Mouse (Mus musculus): ENCODE measurements around the gene Pcolce2. TPM values are rescaled to one million over a fixed set of nuclear protein-coding genes. Genes with fewer than 3 reads are reported as not detected.

The Pcolce2 gene
- polyA plus RNA-seq, 1 experiment from 2014 or later, result 0.84 TPM

- H3K4me1 ChIP-seq (replicated peaks), result no peaks in the 10 kb centered on the region
- no peak overlapping the region for H3K4me3 ChIP-seq (replicated peaks)
- H3K36me3 ChIP-seq, result no peaks in the 10 kb centered on the region
- no peak overlapping the region for H3K27ac ChIP-seq
- no peak overlapping the region for H3K9ac ChIP-seq
- no peak for ATAC-seq
- H3K9me3 ChIP-seq, result no peaks in the 10 kb centered on the region
- 70% methylated on average over 8 of the region's 8 CpGs for WGBS
- H3K4me2 ChIP-seq (replicated peaks), result no peak overlapping the region
- H3K27me3 ChIP-seq (replicated peaks), result no peaks in the 10 kb centered on the region
Observed at GRCm38 (mm10) chr9:95692823-95693222, 55.4 kb downstream of the Pcolce2 start.

- H3K27me3 ChIP-seq (replicated peaks), result no peaks in the 10 kb centered on the region
- no peaks in the 10 kb centered on the region for H3K9me3 ChIP-seq
- H3K27ac ChIP-seq, result no peak overlapping the region
- H3K9ac ChIP-seq, result no peak overlapping the region
- no peak for ATAC-seq
- no peak overlapping the region for H3K4me3 ChIP-seq (replicated peaks)
- WGBS, result 79% methylated on average over 11 of the region's 11 CpGs
- no peak overlapping the region for H3K4me2 ChIP-seq (replicated peaks)
- no peaks in the 10 kb centered on the region for H3K4me1 ChIP-seq (replicated peaks)
- H3K36me3 ChIP-seq, result no peaks in the 10 kb centered on the region
Observed at GRCm38 (mm10) chr9:95693528-95694100, 56.2 kb downstream of the Pcolce2 start.

GRCm38 (mm10) chr9:95694526-95694925 lies 57.1 kb downstream of the Pcolce2 start:
- H3K4me2 ChIP-seq (replicated peaks), result no peak overlapping the region
- 72% methylated on average over 12 of the region's 12 CpGs for WGBS
- ATAC-seq, result no peak

GRCm38 (mm10) chr9:95695023-95695422 lies 57.6 kb downstream of the Pcolce2 start:
- Histone ChIP-seq H3K9ac (no peak overlapping the region), H3K9me3 (no peaks in the 10 kb centered on the region), H3K36me3 (no peaks in the 10 kb centered on the region), H3K4me3 (replicated peaks) (no peak overlapping the region), H3K27me3 (replicated peaks) (no peaks in the 10 kb centered on the region), H3K27ac (no peak overlapping the region), H3K4me1 (replicated peaks) (no peaks in the 10 kb centered on the region), H3K4me2 (replicated peaks) (no peak overlapping the region)
- WGBS, result 84% methylated on average over 15 of the region's 15 CpGs
- ATAC-seq, result no peak

More at GRCm38 (mm10) chr9:95694526-95694925, 57.1 kb downstream of the Pcolce2 start:
- Histone ChIP-seq H3K36me3 (no peaks in the 10 kb centered on the region), H3K9ac (no peak overlapping the region), H3K27ac (no peak overlapping the region), H3K4me1 (replicated peaks) (no peaks in the 10 kb centered on the region), H3K4me3 (replicated peaks) (no peak overlapping the region), H3K27me3 (replicated peaks) (no peaks in the 10 kb centered on the region), H3K9me3 (no peaks in the 10 kb centered on the region)

- ATAC-seq, result no peak
- H3K36me3 ChIP-seq, result no peaks in the 10 kb centered on the region
- H3K27me3 ChIP-seq (replicated peaks), result no peaks in the 10 kb centered on the region
- no peak overlapping the region for H3K4me3 ChIP-seq (replicated peaks)
- no peak overlapping the region for H3K27ac ChIP-seq
- H3K9me3 ChIP-seq, result no peaks in the 10 kb centered on the region
- no peak overlapping the region for H3K4me2 ChIP-seq (replicated peaks)
- 35% methylated on average over 6 of the region's 6 CpGs for WGBS
- H3K4me1 ChIP-seq (replicated peaks), result no peaks in the 10 kb centered on the region
- no peak overlapping the region for H3K9ac ChIP-seq
Observed at GRCm38 (mm10) chr9:95696581-95696980, 59.2 kb downstream of the Pcolce2 start.

- Histone ChIP-seq H3K4me3 (replicated peaks) (no peak overlapping the region), H3K27me3 (replicated peaks) (no peaks in the 10 kb centered on the region), H3K4me2 (replicated peaks) (no peak overlapping the region), H3K36me3 (no peaks in the 10 kb centered on the region), H3K4me1 (replicated peaks) (no peaks in the 10 kb centered on the region), H3K27ac (no peak overlapping the region), H3K9me3 (no peaks in the 10 kb centered on the region), H3K9ac (no peak overlapping the region)
- no peak for ATAC-seq
- WGBS, result 60% methylated on average over 2 of the region's 2 CpGs
Observed at GRCm38 (mm10) chr9:95697808-95698207, 60.4 kb downstream of the Pcolce2 start.

- no peaks in the 10 kb centered on the region for H3K9me3 ChIP-seq
- no peak for ATAC-seq
- no peak overlapping the region for H3K4me2 ChIP-seq (replicated peaks)
- no peaks in the 10 kb centered on the region for H3K4me1 ChIP-seq (replicated peaks)
- 58% methylated on average over 4 of the region's 4 CpGs for WGBS
- H3K9ac ChIP-seq, result no peak overlapping the region
- no peak overlapping the region for H3K27ac ChIP-seq
- H3K36me3 ChIP-seq, result no peaks in the 10 kb centered on the region
- H3K27me3 ChIP-seq (replicated peaks), result no peaks in the 10 kb centered on the region
- H3K4me3 ChIP-seq (replicated peaks), result no peak overlapping the region
Observed at GRCm38 (mm10) chr9:95699273-95699672, 61.9 kb downstream of the Pcolce2 start.

GRCm38 (mm10) chr9:95704078-95704477 lies 66.7 kb downstream of the Pcolce2 start:
- 89% methylated on average over 3 of the region's 3 CpGs for WGBS
- no peaks in the 10 kb centered on the region for H3K36me3 ChIP-seq
- H3K9ac ChIP-seq, result no peak overlapping the region
- H3K4me2 ChIP-seq (replicated peaks), result no peak overlapping the region
- H3K27ac ChIP-seq, result no peak overlapping the region
- H3K27me3 ChIP-seq (replicated peaks), result no peaks in the 10 kb centered on the region
- no peaks in the 10 kb centered on the region for H3K4me1 ChIP-seq (replicated peaks)
- no peak for ATAC-seq
- no peak overlapping the region for H3K4me3 ChIP-seq (replicated peaks)
- no peaks in the 10 kb centered on the region for H3K9me3 ChIP-seq

GRCm38 (mm10) chr9:95705371-95705770 lies 68.0 kb downstream of the Pcolce2 start:
- H3K36me3 ChIP-seq, result no peaks in the 10 kb centered on the region
- H3K27me3 ChIP-seq (replicated peaks), result no peaks in the 10 kb centered on the region
- no peak overlapping the region for H3K4me2 ChIP-seq (replicated peaks)
- ATAC-seq, result no peak
- no peaks in the 10 kb centered on the region for H3K9me3 ChIP-seq
- no peaks in the 10 kb centered on the region for H3K4me1 ChIP-seq (replicated peaks)
- H3K4me3 ChIP-seq (replicated peaks), result no peak overlapping the region
- H3K27ac ChIP-seq, result no peak overlapping the region
- H3K9ac ChIP-seq, result no peak overlapping the region
- WGBS, result 84% methylated on average over 5 of the region's 5 CpGs

GRCm38 (mm10) chr9:95708943-95709342 lies 71.5 kb downstream of the Pcolce2 start:
- H3K36me3 ChIP-seq, result no peaks in the 10 kb centered on the region
- H3K9ac ChIP-seq, result no peak overlapping the region
- H3K27me3 ChIP-seq (replicated peaks), result no peaks in the 10 kb centered on the region
- no peak overlapping the region for H3K27ac ChIP-seq
- H3K4me2 ChIP-seq (replicated peaks), result no peak overlapping the region
- no peak for ATAC-seq
- no peaks in the 10 kb centered on the region for H3K9me3 ChIP-seq
- H3K4me3 ChIP-seq (replicated peaks), result no peak overlapping the region
- H3K4me1 ChIP-seq (replicated peaks), result no peaks in the 10 kb centered on the region

GRCm38 (mm10) chr9:95712574-95712973 lies 75.2 kb downstream of the Pcolce2 start:
- Histone ChIP-seq H3K36me3 (no peaks in the 10 kb centered on the region), H3K9ac (no peak overlapping the region), H3K4me2 (replicated peaks) (no peak overlapping the region), H3K27ac (no peak overlapping the region), H3K4me3 (replicated peaks) (no peak overlapping the region), H3K4me1 (replicated peaks) (no peaks in the 10 kb centered on the region), H3K9me3 (no peaks in the 10 kb centered on the region), H3K27me3 (replicated peaks) (no peaks in the 10 kb centered on the region)
- 45% methylated on average over 8 of the region's 8 CpGs for WGBS
- ATAC-seq, result no peak

- no peaks in the 10 kb centered on the region for H3K4me1 ChIP-seq (replicated peaks)
- ATAC-seq, result no peak
Observed at GRCm38 (mm10) chr9:95736238-95736637, 98.8 kb downstream of the Pcolce2 start.

GRCm38 (mm10) chr9:95744845-95745613 lies 107.6 kb downstream of the Pcolce2 start:
- Histone ChIP-seq H3K9ac (no peak overlapping the region), H3K27me3 (replicated peaks) (no peaks in the 10 kb centered on the region), H3K27ac (no peak overlapping the region), H3K9me3 (no peaks in the 10 kb centered on the region), H3K4me2 (replicated peaks) (no peak overlapping the region), H3K4me1 (replicated peaks) (peaks cover 8% of the 10 kb centered on the region; the same call in 1 of the 2 replicates), H3K36me3 (no peaks in the 10 kb centered on the region), H3K4me3 (replicated peaks) (no peak overlapping the region)
- no peak for ATAC-seq
- WGBS, result 48% methylated on average over 7 of the region's 7 CpGs

More at GRCm38 (mm10) chr9:95736238-95736637, 98.8 kb downstream of the Pcolce2 start:
- Histone ChIP-seq H3K27ac (no peak overlapping the region), H3K4me2 (replicated peaks) (no peak overlapping the region), H3K9ac (no peak overlapping the region), H3K36me3 (no peaks in the 10 kb centered on the region), H3K4me3 (replicated peaks) (no peak overlapping the region), H3K27me3 (replicated peaks) (no peaks in the 10 kb centered on the region), H3K9me3 (no peaks in the 10 kb centered on the region)
